Comparison of ENCODE assay signal across 8 mouse cellular contexts in genomic region chr3:127408684-127409550, GRCm38 (mm10).
DNase-seq lines count a peak whose midpoint lies in the region; ATAC-seq and TF ChIP-seq lines count a peak whose summit lies in the region.

No protein-coding gene starts in this region.

- DNase-seq in ES-E14 (ENCODE audit: low read depth, low spot score) = peak; percentile 56
- DNase-seq in forebrain, embryonic 11.5 days (ENCODE audit: low spot score) = peak; percentile 87
- DNase-seq in layer of hippocampus, adult 9-11 months = peak; percentile 95
- peak; percentile 83 for DNase-seq in lung, embryonic 14.5 days
- peak; percentile 13 for DNase-seq in ovary, postnatal 10 days (ENCODE audit: low spot score)
- no peak for DNase-seq in c-Kit-positive CD71-positive TER-119-positive erythroid progenitor cells, embryonic 14.5 days (ENCODE audit: low spot score)

- H3K4me1 ChIP-seq in ES-E14 (ENCODE audit: control insufficient read depth in 2 of 2, insufficient read depth in 2 of 2, low read length in 2 of 2, poor library complexity in 1 of 2) = peaks cover 3 to 4% of the 10 kb centered on the region in 2 experiments; a peak in 1 of 4 replicates
- no peaks in the 10 kb centered on the region for H3K4me1 ChIP-seq in brown adipose tissue, adult 24 weeks (ENCODE audit: control insufficient read depth, insufficient read depth, insufficient read length, low read length)
- H3K4me1 ChIP-seq in forebrain, embryonic 11.5 days (replicated peaks; ENCODE audit: control insufficient read depth, insufficient read depth, low read length) = no peaks in the 10 kb centered on the region; the same call in 1 of the 2 replicates
- peaks cover 5 to 10% of the 10 kb centered on the region in 2 experiments; a peak in 3 of 4 replicates for H3K4me1 ChIP-seq in heart, embryonic 14.5 days (ENCODE audit: control insufficient read depth in 2 of 2, insufficient read depth in 2 of 2, low read length in 2 of 2)
- 0 out of 2 replicates have a peak, but pooled peaks cover 6% of the 10 kb centered on the region for H3K4me1 ChIP-seq in lung, embryonic 14.5 days (ENCODE audit: insufficient read depth)

- peak; percentile 97 for ATAC-seq in forebrain, embryonic 11.5 days (replicated peaks; ENCODE audit: low FRiP score)
- peak; percentile 83 for ATAC-seq in heart, embryonic 14.5 days (ENCODE audit: insufficient number of reproducible peaks, insufficient read depth, low FRiP score, low read depth)
- peak; percentile 99 for ATAC-seq in lung, embryonic 14.5 days (ENCODE audit: insufficient read depth)

- peak overlapping the region; percentile 73 for H3K9ac ChIP-seq in ES-E14 (ENCODE audit: insufficient read depth, low read depth, low read length, poor library complexity, severe bottlenecking)
- H3K9ac ChIP-seq in forebrain, embryonic 11.5 days (ENCODE audit: low read length) = peak overlapping the region; percentile 77
- peak overlapping the region; percentile 71 for H3K9ac ChIP-seq in heart, embryonic 14.5 days (ENCODE audit: low read length)
- peak overlapping the region; percentile 66 for H3K9ac ChIP-seq in lung, embryonic 14.5 days

- no peaks in the 10 kb centered on the region for H3K27me3 ChIP-seq in forebrain, embryonic 11.5 days (ENCODE audit: control insufficient read depth, insufficient read depth, low read length)
- no peaks in the 10 kb centered on the region for H3K27me3 ChIP-seq in heart, embryonic 14.5 days (ENCODE audit: control insufficient read depth, insufficient read depth, low read length)
- no peaks in the 10 kb centered on the region for H3K27me3 ChIP-seq in lung, embryonic 14.5 days (ENCODE audit: insufficient read depth, low read length)

- peak overlapping the region; percentile 57 to 59 for H3K4me3 ChIP-seq in ES-E14 (ENCODE audit: insufficient read depth in 1 of 2, low read depth in 1 of 2, low read length in 2 of 2, poor library complexity in 1 of 2, severe bottlenecking in 1 of 2)
- H3K4me3 ChIP-seq in brown adipose tissue, adult 24 weeks (ENCODE audit: insufficient read depth, low read depth, low read length) = peak overlapping the region; percentile 46
- H3K4me3 ChIP-seq in forebrain, embryonic 11.5 days (ENCODE audit: low read depth, low read length) = peak overlapping the region; percentile 48
- H3K4me3 ChIP-seq in heart, embryonic 14.5 days (ENCODE audit: control insufficient read depth in 1 of 2, insufficient read depth in 1 of 2, low read depth in 1 of 2, low read length in 2 of 2) = peak overlapping the region; percentile 48 to 69
- H3K4me3 ChIP-seq in lung, embryonic 14.5 days (ENCODE audit: low read depth, low read length) = peak overlapping the region; percentile 48

- no peak for TF ChIP-seq CTCF in lung, embryonic 14.5 days (IDR thresholded peaks at IDR 0.05; ENCODE audit: low read depth)

- in situ Hi-C loops in ES-E14 (cut with MboI; ENCODE audit: low sequenced_read_pairs in 2 of 2, unreplicated experiment in 2 of 2) = no loop called here

- no peak overlapping the region; the same call in 1 of the 2 replicates for H3K27ac ChIP-seq in ES-E14 (ENCODE audit: insufficient read depth, low read depth, low read length, poor library complexity, severe bottlenecking)
- no peak overlapping the region for H3K27ac ChIP-seq in brown adipose tissue, adult 24 weeks (replicated peaks; ENCODE audit: low read depth, low read length)
- H3K27ac ChIP-seq in forebrain, embryonic 11.5 days (ENCODE audit: low read depth, low read length) = peak overlapping the region; percentile 76
- H3K27ac ChIP-seq in heart, embryonic 14.5 days (replicated peaks in 1 of 2; ENCODE audit: control insufficient read depth in 1 of 2, insufficient read depth in 1 of 2, low read depth in 2 of 2, low read length in 2 of 2) = peak overlapping the region; percentile 36 to 62
- H3K27ac ChIP-seq in lung, embryonic 14.5 days (ENCODE audit: low read depth) = peak overlapping the region; percentile 59

- WGBS in forebrain, embryonic 11.5 days = 17% methylated on average over 23 of the region's 23 CpGs
- WGBS in heart, embryonic 14.5 days = 18% methylated on average over 23 of the region's 23 CpGs
- WGBS in lung, embryonic 14.5 days = 15% methylated on average over 23 of the region's 23 CpGs

- H3K4me2 ChIP-seq in forebrain, embryonic 11.5 days (ENCODE audit: low read depth, low read length, severe bottlenecking) = peak overlapping the region; percentile 88
- H3K4me2 ChIP-seq in heart, embryonic 14.5 days (ENCODE audit: low read length) = peak overlapping the region; percentile 86
- H3K4me2 ChIP-seq in lung, embryonic 14.5 days = peak overlapping the region; percentile 83

- H3K9me3 ChIP-seq in ES-E14 (ENCODE audit: control insufficient read depth, insufficient read depth, low read depth, low read length) = no peaks in the 10 kb centered on the region
- no peaks in the 10 kb centered on the region for H3K9me3 ChIP-seq in forebrain, embryonic 11.5 days (ENCODE audit: control insufficient read depth, low read length)
- no peaks in the 10 kb centered on the region for H3K9me3 ChIP-seq in heart, embryonic 14.5 days (ENCODE audit: control insufficient read depth, low read length)
- no peaks in the 10 kb centered on the region for H3K9me3 ChIP-seq in lung, embryonic 14.5 days (ENCODE audit: low read depth, low read length)

- H3K36me3 ChIP-seq in ES-E14 (ENCODE audit: control insufficient read depth, insufficient read depth, low read length, poor library complexity, severe bottlenecking) = no peaks in the 10 kb centered on the region
- H3K36me3 ChIP-seq in forebrain, embryonic 11.5 days (ENCODE audit: control insufficient read depth, insufficient read depth, low read length) = no peaks in the 10 kb centered on the region
- H3K36me3 ChIP-seq in heart, embryonic 14.5 days (ENCODE audit: control insufficient read depth, insufficient read depth, low read length) = no peaks in the 10 kb centered on the region
- H3K36me3 ChIP-seq in lung, embryonic 14.5 days (ENCODE audit: insufficient read depth) = no peaks in the 10 kb centered on the region

TF ChIP-seq in ES-E14, 5 proteins besides CTCF, POLR2A, EP300 and RAD21:
- TF ChIP-seq ZC3H11A (IDR thresholded peaks at IDR 0.05; ENCODE audit: borderline replicate concordance, low read depth, low read length) (no peak), MAFK (IDR thresholded peaks at IDR 0.05; ENCODE audit: insufficient read depth, low read depth, low read length) (no peak), CHD2 (IDR thresholded peaks at IDR 0.05; ENCODE audit: low read depth, low read length) (no peak), HCFC1 (IDR thresholded peaks at IDR 0.05; ENCODE audit: borderline replicate concordance, insufficient read depth, low read length) (no peak), ZNF384 (IDR thresholded peaks at IDR 0.05; ENCODE audit: low read depth, low read length) (no peak)

Comparison
In these comparisons a context has a peak if more than half of its experiments do, and no peak if none do; other contexts are left out.
1. H3K27ac ChIP-seq: peak in forebrain, embryonic 11.5 days (single experiment), heart, embryonic 14.5 days (2 of 2) and lung, embryonic 14.5 days (single experiment); none in ES-E14 (single experiment) and brown adipose tissue, adult 24 weeks (single experiment).
2. Peak in every context shown above with its lines, with median percentiles within 50 percentile points of each other: H3K4me3 ChIP-seq, H3K9ac ChIP-seq, ATAC-seq and H3K4me2 ChIP-seq.